Mouse (Mus musculus) frontal cortex, postnatal 25 days (tissue): Measurements from ENCODE around the gene Wdr6.

ENCODE experiments used
- DNase-seq, 2 experiments: peaks; one replicate each; pipeline ENCODE4 v3.0.0; 2022; ENCODE audit warnings: low spot score in 2 of 2

The Wdr6 gene

GRCm38 (mm10) chr9:108573774-108574690 lies 4.5 kb downstream of the Wdr6 start:
- no peak for DNase-seq

DNA sequence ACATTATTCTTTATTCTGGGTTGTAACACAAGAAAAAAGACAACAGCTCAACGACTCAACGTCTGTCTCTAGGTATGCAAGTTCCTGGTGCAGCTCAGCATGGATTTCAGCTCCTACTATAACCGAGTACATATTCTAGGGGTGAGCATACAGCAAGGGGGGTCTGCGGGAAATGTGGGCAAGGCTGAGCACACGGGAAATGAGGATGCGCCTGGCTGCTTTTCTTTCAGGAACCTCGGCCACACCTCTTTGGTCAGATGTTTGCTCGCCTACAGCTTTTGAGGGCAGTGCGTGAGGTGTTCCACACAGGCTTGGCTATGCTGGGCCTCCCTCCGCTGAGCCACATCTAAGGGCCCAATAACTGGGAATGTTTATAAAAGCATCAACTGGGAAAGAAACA lies 6.2 kb downstream of the Wdr6 start:
- DNase-seq, result no peak

DNA sequence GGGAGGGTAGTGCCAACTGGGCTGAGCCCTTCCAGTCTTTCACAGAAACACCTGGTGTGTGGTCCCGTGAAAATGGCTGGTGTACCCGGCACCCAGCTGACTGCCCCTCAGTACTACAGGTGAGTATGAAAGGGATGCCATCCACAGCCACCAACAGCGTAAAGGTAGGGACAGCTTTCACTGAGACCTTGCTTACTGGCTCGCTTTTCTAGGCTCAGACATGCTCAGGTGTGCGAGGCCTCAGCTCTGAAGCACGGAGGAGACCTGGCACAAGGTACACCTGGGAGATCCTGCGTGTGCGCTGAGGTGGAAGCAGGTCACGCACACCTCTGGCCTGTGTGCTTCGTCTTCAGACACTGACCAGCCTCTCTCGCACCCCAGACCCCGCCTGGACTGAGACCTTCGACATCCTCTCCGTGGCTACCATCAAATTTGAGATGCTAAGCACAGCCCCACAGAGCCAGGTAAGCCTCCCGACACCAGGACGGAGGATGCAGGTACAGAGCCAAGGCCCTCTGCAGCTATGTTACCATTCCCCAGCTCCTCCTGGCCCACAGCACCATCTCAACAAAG lies 7.1 kb downstream of the Wdr6 start:
- DNase-seq, result no peak

DNA sequence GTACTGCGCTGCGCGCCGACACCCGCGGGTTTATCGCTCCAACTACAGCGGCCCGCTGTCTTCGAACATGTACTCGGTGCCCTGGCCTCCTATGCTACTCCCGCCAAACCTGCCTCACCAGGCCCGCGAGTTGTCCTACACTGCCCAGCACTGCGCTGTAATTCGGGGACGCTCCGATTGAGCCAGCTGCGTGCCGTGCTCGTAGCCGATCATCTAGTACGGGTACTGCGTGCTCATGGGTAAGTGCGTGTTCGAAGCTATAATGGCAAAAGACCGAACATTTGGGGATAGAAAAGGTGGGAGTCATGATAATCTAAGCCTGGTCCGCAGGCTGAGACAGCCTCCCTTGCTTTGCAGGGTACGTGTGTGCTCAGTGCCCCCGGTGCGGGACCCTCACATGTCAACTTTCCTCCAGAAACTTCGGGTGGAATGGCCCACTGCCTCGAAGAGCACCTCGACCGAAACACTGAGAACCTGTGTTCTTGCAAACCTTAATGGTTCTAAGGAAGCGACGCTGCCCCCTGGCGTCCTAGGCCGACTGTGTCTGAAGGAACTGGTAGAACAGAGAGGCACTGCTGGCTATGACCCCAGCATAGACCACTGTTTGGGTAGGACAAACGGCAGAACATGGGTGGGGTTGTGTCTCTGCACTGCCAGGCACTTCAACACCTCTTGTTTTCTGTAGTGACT lies 8.2 kb downstream of the Wdr6 start:
- no peak for DNase-seq

DNA sequence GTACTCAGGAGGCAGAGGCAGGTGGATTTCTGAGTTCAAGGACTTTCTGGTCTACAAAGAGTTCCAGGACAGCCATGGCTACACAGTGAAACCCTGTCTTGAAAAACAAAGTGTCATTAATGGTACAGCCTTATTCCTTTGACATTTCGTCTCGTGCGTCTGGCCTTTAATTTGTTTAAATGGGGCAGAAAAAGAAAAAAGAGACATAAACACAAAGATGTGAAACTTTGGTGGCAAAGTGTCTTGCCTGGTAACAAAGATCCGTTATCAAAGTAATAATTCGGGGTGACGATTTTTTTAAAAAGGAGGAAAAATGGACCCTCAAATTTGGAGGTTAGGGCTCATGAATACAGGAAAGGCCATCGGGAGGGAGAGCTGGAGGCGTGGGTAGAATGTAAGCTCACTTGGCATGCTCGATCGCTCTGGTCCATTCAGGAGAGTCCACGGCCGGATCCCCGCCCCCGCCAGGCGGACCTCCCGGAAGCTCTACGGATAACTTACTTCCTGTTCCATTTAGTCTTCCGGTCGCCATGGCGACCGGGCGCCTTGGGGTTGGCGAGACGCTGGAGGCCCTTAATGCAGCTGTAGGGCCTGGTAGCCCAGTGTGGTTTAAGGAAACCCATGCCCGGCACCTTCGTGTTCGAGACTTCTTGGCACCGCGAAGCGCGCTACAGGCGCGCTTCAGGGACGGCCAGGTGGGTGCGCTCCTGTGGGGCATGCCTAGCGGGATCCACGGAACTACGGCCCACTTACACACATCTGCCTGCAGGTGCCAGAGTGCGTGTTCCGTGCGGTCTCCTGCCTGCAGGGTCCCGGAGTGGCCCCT lies 8.9 kb downstream of the Wdr6 start, which contains the start of gene Dalrd3:
Gene Dalrd3 (plus strand): TSS at position 506 of the 826 bp plus-strand sequence.
- peak; percentile 78 to 79 for DNase-seq

- DNase-seq, result no peak
Measured at GRCm38 (mm10) chr9:108568511-108568921, 10.0 kb downstream of the Wdr6 start.

GRCm38 (mm10) chr9:108567931-108568419 lies 10.6 kb downstream of the Wdr6 start:
- no peak for DNase-seq

- DNase-seq, result peak; percentile 96
Measured at GRCm38 (mm10) chr9:108566815-108567776, 11.4 kb downstream of the Wdr6 start, which contains the start of gene Ndufaf3. Gene Ndufaf3, minus strand, starts transcription at chr9:108567434.

DNA sequence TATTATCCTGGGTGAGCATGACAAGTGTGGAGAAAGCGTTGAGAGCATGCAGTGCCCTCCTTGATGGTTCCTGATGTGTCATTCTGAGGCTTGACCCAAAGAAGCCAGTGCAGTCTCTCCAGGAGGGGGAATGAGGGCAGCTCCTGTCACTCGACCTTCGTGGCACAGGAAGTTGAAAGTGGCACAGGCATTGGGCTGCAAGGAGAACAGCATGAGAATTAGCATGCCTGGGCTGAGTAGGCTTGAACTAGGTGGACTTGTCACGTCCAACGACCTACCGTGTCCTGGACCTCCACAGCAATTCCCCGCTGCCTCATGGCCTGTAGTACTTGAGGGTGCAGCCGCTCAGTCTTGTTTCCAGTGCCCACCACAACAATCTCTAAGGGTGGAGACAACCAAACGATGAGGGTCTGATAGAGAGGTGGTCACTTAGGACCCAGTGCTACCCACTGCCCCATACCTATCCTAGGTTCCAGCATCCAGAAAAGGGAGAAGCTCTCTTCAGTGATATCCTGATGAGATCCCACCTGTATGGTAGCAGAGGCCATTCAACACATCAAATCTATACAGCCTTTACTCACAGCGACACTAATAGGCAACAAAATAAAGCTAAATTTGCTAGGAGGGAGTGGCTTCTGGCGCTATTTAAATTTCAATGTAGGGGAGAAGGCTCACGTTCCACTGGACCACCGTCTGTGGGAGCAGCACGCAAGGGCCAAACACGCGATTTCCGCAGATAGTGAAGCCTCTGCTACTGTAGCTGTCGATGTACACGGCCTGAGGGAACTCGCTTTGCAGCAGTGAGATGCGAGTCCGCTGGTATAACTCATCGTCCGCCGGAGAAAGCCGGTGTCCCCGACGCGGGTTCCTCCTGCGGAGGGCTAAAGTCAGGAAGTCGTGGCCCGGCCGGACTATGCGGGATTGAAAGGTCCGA lies 12.4 kb downstream of the Wdr6 start:
- DNase-seq, result no peak

DNA sequence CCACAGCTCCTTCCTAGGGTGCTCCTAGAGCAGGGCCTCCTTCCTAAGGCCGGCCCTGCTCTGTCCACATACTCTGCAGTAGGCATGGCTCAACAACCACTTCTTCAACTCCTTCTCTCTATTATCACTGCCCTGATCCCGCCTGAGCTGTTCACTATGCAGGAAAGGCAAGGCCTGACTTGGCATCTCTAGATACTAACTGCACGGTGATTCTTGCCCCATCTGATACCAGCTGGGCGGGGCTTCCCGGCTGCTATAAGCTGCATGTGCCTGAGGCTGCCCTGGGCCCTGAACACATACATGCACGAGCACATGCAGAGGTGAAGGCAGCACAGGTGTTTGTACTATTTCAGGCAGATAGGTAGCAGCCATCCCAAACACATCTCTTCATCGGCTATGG lies 14.4 kb downstream of the Wdr6 start:
- no peak for DNase-seq

- DNase-seq, result no peak
Measured at GRCm38 (mm10) chr9:108563671-108564070, 14.9 kb downstream of the Wdr6 start.

- DNase-seq, result peak; percentile 82 to 85
Measured at GRCm38 (mm10) chr9:108560227-108560841, 18.2 kb downstream of the Wdr6 start, which contains the start of gene Impdh2. Gene Impdh2, plus strand, starts transcription at chr9:108560286.

- no peak for DNase-seq
Measured at GRCm38 (mm10) chr9:108559169-108559568, 19.4 kb downstream of the Wdr6 start.

GRCm38 (mm10) chr9:108546875-108547274 lies 31.7 kb downstream of the Wdr6 start:
- no peak for DNase-seq

DNA sequence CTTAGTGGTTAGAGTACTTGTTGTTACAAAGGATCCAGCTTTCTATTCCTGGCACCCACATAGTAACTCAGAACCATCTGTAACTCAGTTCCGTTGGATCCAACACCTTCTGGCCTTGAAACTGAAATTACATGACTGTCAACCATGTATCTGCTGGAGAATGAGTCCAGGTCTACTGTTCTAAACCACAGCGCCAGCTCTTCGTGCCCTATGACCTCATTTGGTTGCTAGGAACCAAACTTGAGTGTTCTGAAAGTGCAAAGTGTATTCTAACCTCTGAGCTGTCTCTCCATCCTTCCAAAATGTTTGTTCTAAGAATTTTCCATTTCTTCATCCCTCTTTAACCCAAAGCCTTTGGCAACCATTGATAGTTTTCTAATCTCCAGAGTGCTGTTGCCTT lies 32.6 kb downstream of the Wdr6 start:
- DNase-seq, result no peak

DNA sequence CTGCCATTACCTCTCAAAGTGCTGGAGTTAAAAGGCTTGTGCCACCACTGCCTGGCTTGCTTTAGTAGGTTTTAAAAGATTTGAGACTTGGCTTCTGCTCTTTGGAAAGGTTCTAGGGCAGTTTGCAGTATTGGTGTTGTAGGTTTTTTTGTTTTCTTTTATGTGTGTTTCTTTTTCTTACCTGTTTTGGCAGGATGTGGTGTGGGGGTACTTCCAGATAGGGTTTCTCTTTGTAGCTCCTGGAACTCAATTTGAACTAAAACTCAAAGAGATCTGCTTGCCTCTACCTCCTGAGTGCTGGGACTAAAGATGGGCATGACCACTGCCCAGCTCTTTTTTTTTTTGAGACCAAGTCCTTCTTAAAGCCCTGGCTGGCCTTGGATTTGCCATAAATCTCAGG lies 37.7 kb downstream of the Wdr6 start:
- DNase-seq, result no peak

DNA sequence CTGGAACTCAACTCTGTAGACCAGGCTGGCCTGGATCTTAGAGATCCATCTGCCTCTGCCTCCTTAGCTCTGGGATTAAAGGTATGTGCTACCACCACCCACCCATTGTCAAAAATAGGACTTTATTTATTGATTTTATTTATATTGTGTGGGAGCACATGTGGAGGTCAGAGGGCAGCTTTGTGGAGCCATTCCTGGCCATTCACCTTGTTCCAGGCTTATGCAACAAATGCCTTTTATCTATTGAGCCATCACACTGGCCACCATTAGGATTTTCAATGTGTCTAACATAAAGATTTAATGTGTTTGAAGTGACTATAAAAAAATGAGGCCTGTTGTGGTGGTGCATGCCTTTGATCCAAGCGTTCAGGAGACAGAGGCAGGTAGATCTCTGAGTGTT lies 47.0 kb downstream of the Wdr6 start:
- DNase-seq, result no peak

DNA sequence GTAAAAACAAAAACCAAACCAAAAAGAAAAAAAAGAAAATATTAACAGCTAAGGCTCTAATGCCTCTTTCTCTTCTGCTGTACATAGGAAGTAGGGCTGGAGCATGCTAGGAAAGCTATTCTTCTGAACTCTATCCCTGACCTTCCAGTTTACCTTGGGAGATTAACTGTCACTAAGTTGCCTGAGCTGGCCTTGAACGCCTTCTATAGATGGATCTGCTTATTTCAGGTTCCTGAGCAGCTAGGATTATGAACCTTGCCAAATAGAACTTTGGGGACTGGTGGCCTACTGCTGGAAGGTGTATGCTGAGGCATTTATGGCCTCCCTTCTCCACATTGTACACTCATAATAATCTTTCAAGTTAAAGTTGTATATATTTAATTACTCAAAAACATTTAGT lies 47.6 kb downstream of the Wdr6 start:
- DNase-seq, result no peak

- DNase-seq, result no peak
Measured at GRCm38 (mm10) chr9:108525400-108525799, 53.1 kb downstream of the Wdr6 start.
